13 mouse cellular contexts compared by ENCODE assay signal in genomic region chr14:49128544-49129263, GRCm38 (mm10).
"Had no signal": no experiment of that assay in that cellular context is flagged by ENCODE, and none has a peak within 500 bp of the region (broad histone marks: within the 10 kb centered on the region; RNA-seq: fewer than 3 reads in every experiment).

No protein-coding gene starts in this region.

- H3K36me3 ChIP-seq: limb, embryonic 13.5 days; stomach, embryonic 15.5 days had no signal

- DNase-seq: kidney, adult 8-10 months; kidney, postnatal 25 days; layer of hippocampus, adult 9-11 months; layer of hippocampus, postnatal 36 days; lung, adult 2 months; lung, postnatal 36 days; right cerebral cortex, postnatal 14 days; thymus, postnatal 4 days had no signal

- H3K4me1 ChIP-seq: stomach, embryonic 15.5 days had no signal

- H3K9me3 ChIP-seq: limb, embryonic 13.5 days; stomach, embryonic 15.5 days had no signal

- H3K4me2 ChIP-seq: limb, embryonic 13.5 days; stomach, embryonic 15.5 days had no signal

- H3K9ac ChIP-seq: limb, embryonic 13.5 days; liver, embryonic 14.5 days; stomach, embryonic 15.5 days had no signal

- H3K4me3 ChIP-seq: limb, embryonic 13.5 days; stomach, embryonic 15.5 days had no signal

- H3K27ac ChIP-seq: limb, embryonic 13.5 days; liver, embryonic 14.5 days; stomach, embryonic 15.5 days had no signal

- H3K27me3 ChIP-seq: limb, embryonic 13.5 days; stomach, embryonic 15.5 days had no signal

- ATAC-seq: intestine, postnatal 0 days; lung, postnatal 0 days had no signal
